Mouse (Mus musculus) CH12.LX (cell line): ENCODE data around the gene Col7a1. TPM values are rescaled to one million over a fixed set of nuclear protein-coding genes. Genes with fewer than 3 reads are reported as not detected.

Experiments
- DNase-seq: peaks from one replicate; pipeline ENCODE4 v3.0.0-alpha.2; 2013; ENCODE audit errors: extremely low read depth
- H3K27ac ChIP-seq: 2 replicates; pipeline ENCODE4 v1.5.1; 2012; ENCODE audit warnings: low read depth, mild to moderate bottlenecking, control low read depth, moderate library complexity; ENCODE audit not compliant: insufficient read depth
- H3K27me3 ChIP-seq: replicated peaks from 2 replicates; pipeline ENCODE3; 2012; ENCODE audit warnings: inconsistent platforms
- H3K36me3 ChIP-seq, 2 experiments: replicated peaks in 1 of 2; 2 replicates each; pipeline versions ENCODE3 to v1.6.1; 2012; ENCODE audit warnings: inconsistent platforms in 1 of 2, low read length in 1 of 2, mild to moderate bottlenecking in 1 of 2, mixed read lengths in 1 of 2, moderate library complexity in 1 of 2; ENCODE audit not compliant: control insufficient read depth in 1 of 2, insufficient read depth in 1 of 2
- H3K4me1 ChIP-seq, 2 experiments: 2 replicates each; pipeline ENCODE4 v1.6.1; 2012; ENCODE audit warnings: inconsistent platforms in 1 of 2, moderate library complexity in 1 of 2; ENCODE audit not compliant: insufficient read depth in 2 of 2, control insufficient read depth in 1 of 2
- H3K4me2 ChIP-seq: 2 replicates; pipeline ENCODE4 v1.6.1; 2012; ENCODE audit warnings: low read depth, mild to moderate bottlenecking, control low read depth; ENCODE audit not compliant: poor library complexity, insufficient read depth, severe bottlenecking
- H3K4me3 ChIP-seq, 3 experiments: fragments of 150-350 bp in 1 of 3; sonication (generic) in 1 of 3; replicated peaks in 1 of 3; 2 replicates each; pipeline versions ENCODE3 to v1.5.1; 2011 to 2012; ENCODE audit warnings: low read depth in 2 of 3, low read length in 2 of 3, mild to moderate bottlenecking in 2 of 3, moderate library complexity in 2 of 3, control low read depth in 1 of 3, improper control_type of control experiment in 1 of 3, inconsistent platforms in 1 of 3, mixed read lengths in 1 of 3; ENCODE audit not compliant: poor library complexity in 1 of 3
- H3K79me2 ChIP-seq: replicated peaks from 2 replicates; pipeline ENCODE4 v1.6.1; 2012; ENCODE audit warnings: mild to moderate bottlenecking, moderate library complexity; ENCODE audit not compliant: control insufficient read depth, poor library complexity, insufficient read depth, severe bottlenecking; ENCODE audit errors: extremely low read depth
- H3K9ac ChIP-seq: 2 replicates; pipeline ENCODE4 v1.6.1; 2012; ENCODE audit warnings: low read depth, mild to moderate bottlenecking, control low read depth, moderate library complexity; ENCODE audit not compliant: insufficient read depth
- H3K9me3 ChIP-seq: replicated peaks from 2 replicates; pipeline ENCODE3; 2012; ENCODE audit warnings: low read length, inconsistent platforms, mixed read lengths
- CHD1 ChIP-seq: IDR thresholded peaks from 2 replicates; pipeline ENCODE4 v1.6.1; 2012; ENCODE audit warnings: low read depth, low read length, improper control_type of control experiment, inconsistent platforms
- CTCF ChIP-seq, 2 experiments: IDR thresholded peaks in 1 of 2; conservative IDR thresholded peaks in 1 of 2; 2 replicates each; pipeline ENCODE4 v1.5.1; 2011 to 2012; ENCODE audit warnings: low read depth in 2 of 2, low read length in 2 of 2, improper control_type of control experiment in 1 of 2, inconsistent platforms in 1 of 2, mild to moderate bottlenecking in 1 of 2, moderate library complexity in 1 of 2
- E2F4 ChIP-seq: IDR thresholded peaks from 2 replicates; pipeline ENCODE4 v1.6.1; 2011; ENCODE audit warnings: low read depth, low read length, improper control_type of control experiment; ENCODE audit not compliant: insufficient replicate concordance
- ETS1 ChIP-seq: conservative IDR thresholded peaks from 2 replicates; pipeline ENCODE4 v1.6.1; 2012; ENCODE audit warnings: low read depth, mild to moderate bottlenecking, inconsistent platforms, low read length, improper control_type of control experiment, moderate library complexity
- GABPA ChIP-seq: IDR thresholded peaks from 2 replicates; pipeline ENCODE4 v1.6.1; 2012; ENCODE audit warnings: low read depth, low read length, improper control_type of control experiment, inconsistent platforms; ENCODE audit not compliant: insufficient replicate concordance
- IRF4 ChIP-seq: IDR thresholded peaks from 2 replicates; pipeline ENCODE4 v1.6.1; 2014; ENCODE audit warnings: low read depth, mild to moderate bottlenecking, inconsistent platforms, low read length, improper control_type of control experiment
- JUN ChIP-seq: IDR thresholded peaks from 2 replicates; pipeline ENCODE4 v1.6.1; 2011; ENCODE audit warnings: low read depth, mild to moderate bottlenecking, low read length, improper control_type of control experiment, moderate library complexity; ENCODE audit not compliant: insufficient read depth
- MAFK ChIP-seq: IDR thresholded peaks from 2 replicates; pipeline ENCODE4 v1.6.1; 2011; ENCODE audit warnings: low read length, improper control_type of control experiment; ENCODE audit not compliant: insufficient replicate concordance
- MXI1 ChIP-seq: IDR thresholded peaks from 2 replicates; pipeline ENCODE4 v1.6.1; 2011; ENCODE audit warnings: mild to moderate bottlenecking, low read depth, low read length, improper control_type of control experiment
- NELFE ChIP-seq: IDR thresholded peaks from 2 replicates; pipeline ENCODE4 v1.6.1; 2011; ENCODE audit warnings: low read depth, low read length, improper control_type of control experiment
- PAX5 ChIP-seq: IDR thresholded peaks from 2 replicates; pipeline ENCODE4 v1.6.1; 2012; ENCODE audit warnings: low read length, inconsistent platforms, mixed read lengths
- POLR2A ChIP-seq: IDR thresholded peaks from 2 replicates; pipeline ENCODE4 v1.6.1; 2011; ENCODE audit warnings: low read depth, mild to moderate bottlenecking, improper control_type of control experiment, low read length
- RAD21 ChIP-seq: IDR thresholded peaks from 2 replicates; pipeline ENCODE4 v1.6.1; 2011; ENCODE audit warnings: low read depth, mild to moderate bottlenecking, low read length, improper control_type of control experiment, moderate library complexity
- SIN3A ChIP-seq: IDR thresholded peaks from 2 replicates; pipeline ENCODE4 v1.6.1; 2012; ENCODE audit warnings: low read length, improper control_type of control experiment, inconsistent platforms
- TCF12 ChIP-seq: IDR thresholded peaks from 2 replicates; pipeline ENCODE4 v1.6.1; 2014; ENCODE audit warnings: low read depth, mild to moderate bottlenecking, inconsistent platforms, low read length, improper control_type of control experiment
- UBTF ChIP-seq: IDR thresholded peaks from 2 replicates; pipeline ENCODE4 v1.6.1; 2012; ENCODE audit warnings: low read depth, mild to moderate bottlenecking, inconsistent platforms, low read length, improper control_type of control experiment, moderate library complexity
- ZC3H11A ChIP-seq: IDR thresholded peaks from 2 replicates; pipeline ENCODE4 v1.6.1; 2012; ENCODE audit warnings: low read depth, mild to moderate bottlenecking, inconsistent platforms, low read length, improper control_type of control experiment
- ZKSCAN1 ChIP-seq: IDR thresholded peaks from 2 replicates; pipeline ENCODE4 v1.6.1; 2012; ENCODE audit warnings: low read depth, inconsistent platforms, low read length, improper control_type of control experiment, borderline replicate concordance
- ZMIZ1 ChIP-seq: IDR thresholded peaks from 2 replicates; pipeline ENCODE4 v1.6.1; 2012; ENCODE audit warnings: low read depth, mild to moderate bottlenecking, inconsistent platforms, low read length, improper control_type of control experiment
- ZNF384 ChIP-seq: IDR thresholded peaks from 2 replicates; pipeline ENCODE4 v1.6.1; 2012; ENCODE audit warnings: low read depth, low read length, improper control_type of control experiment, inconsistent platforms
- dilution Hi-C: fragments of 300-500 bp; cut with MboI; formaldehyde crosslinking; loops from 2 replicates; pipeline ENCODE4 v1.14.3; 2020; ENCODE audit warnings: low sequenced_read_pairs; ENCODE audit not compliant: extremely low pct_unique_long_range_greater_than_20kb, extremely low pct_ligation_motif_present
- in situ Hi-C: fragments of 300-500 bp; cut with MboI; formaldehyde crosslinking; loops from 3 replicates; pipeline ENCODE4 v1.14.3; 2019; ENCODE audit warnings: low sequenced_read_pairs, low pct_ligation_motif_present, low pct_unique_long_range_greater_than_20kb, mixed read lengths
- polyA plus RNA-seq: library from polyadenylated mRNA; unstranded; fragments of >175 nt; gene quantifications from 2 replicates; pipeline ENCODE4 v1.2.1, GENCODE M21; 2012; ENCODE audit warnings: low read depth; ENCODE audit not compliant: insufficient read length
- total RNA-seq, 2 experiments: library from RNA; depleted of rRNA; stranded (reverse); fragments of 300-350 nt in 1 of 2; fragments of >200 nt in 1 of 2; gene quantifications; 2 replicates each; pipeline ENCODE4 v1.2.3; 2012 to 2014

The Col7a1 gene
- total and polyA plus RNA-seq, 3 experiments = 0.31 to 2.0 (median 0.98) TPM

DNA sequence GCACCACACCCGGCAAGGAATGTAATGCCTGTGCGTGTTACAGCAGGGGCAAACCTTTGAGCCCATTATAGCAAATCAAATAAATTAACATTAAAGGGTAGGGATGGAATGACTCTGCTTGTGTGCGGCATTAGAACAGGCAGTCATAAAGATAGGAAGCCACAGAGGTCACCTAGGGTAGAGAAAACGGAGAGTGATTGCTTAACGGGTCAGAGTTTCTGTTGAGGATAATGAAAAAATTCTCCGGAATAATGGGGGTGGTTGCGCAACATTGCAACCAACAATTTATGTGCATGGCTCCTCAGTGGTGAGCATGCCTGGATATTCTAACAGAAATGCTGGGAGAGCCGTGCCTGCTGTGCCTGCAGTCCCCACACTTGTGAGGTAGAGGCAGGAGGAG, 27.5 kb upstream of the Col7a1 start:
- Histone ChIP-seq H3K4me1 (no peaks in the 10 kb centered on the region), H3K79me2 (no peaks in the 10 kb centered on the region), H3K4me3 (no peak overlapping the region), H3K27me3 (peaks cover 7% of the 10 kb centered on the region), H3K27ac (no peak overlapping the region), H3K9ac (no peak overlapping the region), H3K4me2 (no peak overlapping the region), H3K36me3 (no peaks in the 10 kb centered on the region), H3K9me3 (no peaks in the 10 kb centered on the region)
- in situ Hi-C loops (no loop called here), dilution Hi-C loops (no loop called here)
- no peak for DNase-seq
- TF ChIP-seq UBTF (no peak), SIN3A (no peak), ZMIZ1 (no peak), JUN (no peak), TCF12 (no peak), MAFK (no peak), RAD21 (no peak), ZNF384 (no peak), GABPA (no peak), ZC3H11A (no peak), POLR2A (no peak)

GRCm38 (mm10) chr9:108928424-108928823, 25.0 kb upstream of the Col7a1 start:
- Histone ChIP-seq H3K4me1 (no peaks in the 10 kb centered on the region), H3K27me3 (no peaks in the 10 kb centered on the region), H3K4me2 (no peak overlapping the region), H3K27ac (no peak overlapping the region), H3K4me3 (no peak overlapping the region), H3K9me3 (no peaks in the 10 kb centered on the region), H3K79me2 (no peaks in the 10 kb centered on the region), H3K9ac (no peak overlapping the region), H3K36me3 (no peaks in the 10 kb centered on the region)
- dilution Hi-C loops = no loop called here
- DNase-seq = no peak
- TF ChIP-seq SIN3A (no peak), RAD21 (no peak), IRF4 (no peak)
- in situ Hi-C loops = no loop called here

DNA sequence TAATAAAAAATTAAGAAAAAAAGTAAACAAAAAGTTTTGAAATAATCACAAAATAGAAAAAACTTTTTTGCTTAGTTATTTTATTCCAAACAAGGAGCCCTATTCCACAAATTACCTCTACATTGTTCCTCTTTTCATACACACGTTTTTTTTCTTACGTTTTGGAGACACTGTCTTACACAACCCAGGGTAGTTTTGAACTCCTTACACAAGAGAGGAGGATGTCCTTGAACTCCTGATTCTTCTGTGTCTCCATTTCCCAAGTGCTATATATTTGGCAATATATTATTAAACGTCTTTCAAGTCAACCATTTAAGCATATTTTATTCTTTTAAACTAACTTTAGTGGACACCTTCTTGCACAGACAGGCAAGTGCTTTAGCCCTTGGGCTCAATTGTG, 17.4 kb upstream of the Col7a1 start:
- Histone ChIP-seq H3K9me3 (no peaks in the 10 kb centered on the region), H3K4me1 (peaks cover 0 to 13% of the 10 kb centered on the region in 2 experiments; a peak in 2 of 4 replicates), H3K4me2 (0 out of 2 replicates have a peak overlapping the region, but pooled peaks have one; percentile 27), H3K4me3 (peak overlapping the region in 1 of 3 experiments; percentile 96), H3K27me3 (peaks cover 4% of the 10 kb centered on the region), H3K27ac (no peak overlapping the region), H3K79me2 (peaks cover 11% of the 10 kb centered on the region)
- no peak for DNase-seq
- in situ Hi-C loops (no loop called here), dilution Hi-C loops (no loop called here)
- TF ChIP-seq GABPA (no peak), SIN3A (no peak), NELFE (no peak), MXI1 (no peak), ZC3H11A (no peak), ZMIZ1 (no peak), ZKSCAN1 (no peak), CTCF (conservative IDR thresholded peaks at IDR 0.05 in 1 of 2, IDR thresholded peaks at IDR 0.05 in 1 of 2; ENCODE audit: low read depth in 2 of 2, low read length in 2 of 2) (no peak), CHD1 (no peak), E2F4 (no peak), ETS1 (no peak), JUN (no peak), PAX5 (no peak)
- TF ChIP-seq, all 38 proteins: peak for 0
- no peak overlapping the region for H3K9ac ChIP-seq
- peaks cover 18 to 28% of the 10 kb centered on the region in 2 experiments for H3K36me3 ChIP-seq
